Mouse (Mus musculus) testis, postnatal 14 days (tissue): ENCODE results near the gene Gmppa.
A peak's percentile ranks its signal among the peaks of the same experiment; 100 is the strongest.

Source experiments
- DNase-seq: peaks from one replicate; pipeline ENCODE4 v3.0.0; 2021; ENCODE audit warnings: low spot score

The Gmppa gene

GRCm38 (mm10) chr1:75487040-75487404 is 51.3 kb downstream of the Gmppa start:
- no peak for DNase-seq

GRCm38 (mm10) chr1:75487405-75488161 is 51.9 kb downstream of the Gmppa start:
- peak; percentile 72 for DNase-seq

GRCm38 (mm10) chr1:75490785-75491551 is 55.2 kb downstream of the Gmppa start:
- DNase-seq, result no peak

- DNase-seq, result no peak
These were observed 56.9 kb downstream of the Gmppa start for GRCm38 (mm10) chr1:75492579-75493170.
